Mouse (Mus musculus): ENCODE data around the gene Alb. TPM values are rescaled to one million over a fixed set of nuclear protein-coding genes. Genes with fewer than 3 reads are reported as not detected.

Gene Alb
- polyA plus RNA-seq, 1 experiment from 2014 or later, result not detected

DNA sequence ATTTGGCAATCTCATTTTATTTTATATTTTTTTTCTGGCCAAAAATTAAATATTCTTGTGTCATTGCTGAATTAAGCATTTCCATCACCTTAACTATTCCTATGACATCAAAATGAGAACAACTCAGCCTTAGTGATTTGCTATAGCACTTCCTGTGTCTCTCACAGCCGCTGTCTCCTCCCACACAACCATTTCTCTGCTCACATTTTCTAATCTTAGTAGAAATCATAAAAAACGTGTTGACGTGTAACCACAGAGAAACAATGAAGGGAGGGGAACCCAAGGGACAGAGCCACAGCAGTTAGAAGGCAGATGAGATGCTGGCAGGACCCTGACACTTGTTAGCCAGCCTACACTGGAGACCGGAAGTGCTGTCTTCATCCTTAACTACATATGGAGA lies 8.0 kb upstream of the Alb start:
- Histone ChIP-seq H3K9me3 (ENCODE audit: control insufficient read depth, low read length) (no peaks in the 10 kb centered on the region), H3K27ac (ENCODE audit: low read depth, low read length) (no peak overlapping the region), H3K9ac (ENCODE audit: low read length) (no peak overlapping the region), H3K27me3 (ENCODE audit: control insufficient read depth, insufficient read depth, low read length) (no peaks in the 10 kb centered on the region), H3K4me2 (no peak overlapping the region), H3K4me3 (ENCODE audit: low read depth, low read length) (no peak overlapping the region), H3K4me1 (ENCODE audit: control insufficient read depth, insufficient read depth, low read length) (no peaks in the 10 kb centered on the region), H3K36me3 (ENCODE audit: control insufficient read depth, insufficient read depth, low read length) (no peaks in the 10 kb centered on the region)
- DNase-seq (ENCODE audit: low spot score, missing footprints) (no peak), ATAC-seq (ENCODE audit: low FRiP score) (no peak)
- 76% methylated on average over 4 of the region's 4 CpGs for WGBS

DNA sequence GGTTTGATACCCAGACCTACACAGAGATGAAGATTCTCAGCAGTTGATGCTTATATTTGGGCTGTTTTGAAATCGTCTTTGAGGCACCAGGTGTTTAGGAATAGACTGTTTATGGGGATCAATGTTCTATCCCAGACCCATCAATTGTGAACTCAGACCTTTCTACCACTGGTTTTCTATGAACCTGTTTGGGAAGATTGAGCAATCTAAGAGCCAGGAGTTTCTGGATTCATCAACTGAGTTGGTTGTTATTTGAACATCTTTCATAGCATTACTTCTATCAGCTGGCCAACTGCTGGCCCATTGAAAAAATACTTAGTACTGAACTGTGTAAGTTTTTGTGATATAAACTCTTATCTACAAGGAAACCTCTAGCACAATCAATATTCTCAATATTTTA lies 3.5 kb upstream of the Alb start:
- H3K4me1 ChIP-seq (ENCODE audit: control insufficient read depth, insufficient read depth, low read length), result no peaks in the 10 kb centered on the region
- no peak overlapping the region for H3K4me3 ChIP-seq (ENCODE audit: low read depth, low read length)
- no peaks in the 10 kb centered on the region for H3K36me3 ChIP-seq (ENCODE audit: control insufficient read depth, insufficient read depth, low read length)
- DNase-seq (ENCODE audit: low spot score, missing footprints) (no peak), ATAC-seq (ENCODE audit: low FRiP score) (no peak)
- WGBS, result 83% methylated on average over 1 of the region's 1 CpGs
- H3K27ac ChIP-seq (ENCODE audit: low read depth, low read length), result no peak overlapping the region
- no peak overlapping the region for H3K4me2 ChIP-seq
- no peaks in the 10 kb centered on the region for H3K27me3 ChIP-seq (ENCODE audit: control insufficient read depth, insufficient read depth, low read length)
- no peaks in the 10 kb centered on the region for H3K9me3 ChIP-seq (ENCODE audit: control insufficient read depth, low read length)
- no peak overlapping the region for H3K9ac ChIP-seq (ENCODE audit: low read length)

DNA sequence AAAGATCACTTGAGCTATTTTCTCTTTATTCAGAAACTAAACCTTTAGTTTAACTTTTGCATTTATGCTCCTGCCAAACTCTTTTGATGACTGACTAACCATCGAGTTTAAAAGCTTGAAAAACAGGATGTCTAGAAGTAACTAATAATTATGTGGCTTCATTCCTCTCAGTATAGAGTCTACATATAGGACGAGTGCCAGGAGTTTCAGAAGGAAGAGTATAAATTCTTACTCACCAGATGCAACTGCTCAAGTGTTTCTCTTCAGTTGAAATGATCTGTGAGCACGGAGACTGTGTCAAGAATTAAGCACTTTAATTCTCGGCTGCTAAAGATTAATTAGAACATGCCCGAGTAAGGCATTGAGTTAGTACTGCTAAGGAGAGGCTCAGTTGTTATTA lies 2.0 kb upstream of the Alb start:
- Histone ChIP-seq H3K27ac (ENCODE audit: low read depth, low read length) (no peak overlapping the region), H3K4me1 (ENCODE audit: control insufficient read depth, insufficient read depth, low read length) (no peaks in the 10 kb centered on the region)
- 80% methylated on average over 5 of the region's 5 CpGs for WGBS

DNA sequence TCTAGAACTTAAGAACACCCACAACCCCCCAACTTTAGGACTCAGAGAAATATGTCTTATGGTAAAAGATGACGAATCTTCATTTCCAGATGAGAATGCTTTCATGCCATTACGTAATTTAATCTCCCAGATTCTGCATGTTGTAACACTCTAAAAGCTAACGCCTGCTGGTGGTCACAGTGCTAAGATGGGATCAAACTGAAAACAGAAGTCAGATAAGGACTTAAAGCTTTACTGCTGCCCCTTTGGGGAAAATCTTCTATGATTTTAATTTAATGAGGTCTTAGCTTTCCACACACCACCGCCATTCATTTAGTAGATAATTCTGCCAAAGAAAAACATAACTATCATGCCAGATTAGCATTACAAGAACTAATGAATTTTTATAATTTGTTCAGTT lies 6.1 kb downstream of the Alb start:
- no peak overlapping the region for H3K4me2 ChIP-seq
- H3K9me3 ChIP-seq (ENCODE audit: control insufficient read depth, low read length), result no peaks in the 10 kb centered on the region
- 68% methylated on average over 4 of the region's 4 CpGs for WGBS
- ATAC-seq (ENCODE audit: low FRiP score) (no peak), DNase-seq (ENCODE audit: low spot score, missing footprints) (peak; percentile 74)
- H3K4me3 ChIP-seq (ENCODE audit: low read depth, low read length), result no peak overlapping the region
- H3K36me3 ChIP-seq (ENCODE audit: control insufficient read depth, insufficient read depth, low read length), result no peaks in the 10 kb centered on the region
- H3K27me3 ChIP-seq (ENCODE audit: control insufficient read depth, insufficient read depth, low read length), result no peaks in the 10 kb centered on the region
- H3K9ac ChIP-seq (ENCODE audit: low read length), result no peak overlapping the region
- peaks cover 2% of the 10 kb centered on the region; the same call in 1 of the 2 replicates for H3K4me1 ChIP-seq (ENCODE audit: control insufficient read depth, insufficient read depth, low read length)
- H3K27ac ChIP-seq (ENCODE audit: low read depth, low read length), result no peak overlapping the region

More for the DNA sequence above, 2.0 kb upstream of the Alb start:
- ATAC-seq (ENCODE audit: low FRiP score) (no peak), DNase-seq (ENCODE audit: low spot score, missing footprints) (no peak)
- no peak overlapping the region for H3K4me2 ChIP-seq
- H3K9ac ChIP-seq (ENCODE audit: low read length), result no peak overlapping the region
- no peaks in the 10 kb centered on the region for H3K36me3 ChIP-seq (ENCODE audit: control insufficient read depth, insufficient read depth, low read length)
- H3K9me3 ChIP-seq (ENCODE audit: control insufficient read depth, low read length), result no peaks in the 10 kb centered on the region
- H3K27me3 ChIP-seq (ENCODE audit: control insufficient read depth, insufficient read depth, low read length), result no peaks in the 10 kb centered on the region
- no peak overlapping the region for H3K4me3 ChIP-seq (ENCODE audit: low read depth, low read length)

DNA sequence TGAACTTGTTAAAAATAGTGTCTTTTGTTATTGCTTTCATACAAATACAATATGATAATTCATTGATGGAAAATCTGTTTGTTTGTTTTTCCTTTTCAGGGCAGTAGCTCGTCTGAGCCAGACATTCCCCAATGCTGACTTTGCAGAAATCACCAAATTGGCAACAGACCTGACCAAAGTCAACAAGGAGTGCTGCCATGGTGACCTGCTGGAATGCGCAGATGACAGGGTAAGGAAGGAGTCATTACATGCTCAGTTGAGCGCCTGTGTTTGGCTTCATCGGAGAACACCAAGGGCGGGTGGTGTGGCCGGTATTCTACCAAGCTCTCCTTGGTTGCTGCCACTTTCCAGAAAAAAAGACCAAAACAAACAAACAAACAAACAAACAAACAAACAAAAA lies 6.5 kb downstream of the Alb start:
- no peak overlapping the region for H3K4me3 ChIP-seq (ENCODE audit: low read depth, low read length)
- H3K27ac ChIP-seq (ENCODE audit: low read depth, low read length), result no peak overlapping the region
- WGBS, result 27% methylated on average over 6 of the region's 6 CpGs
- no peaks in the 10 kb centered on the region for H3K27me3 ChIP-seq (ENCODE audit: control insufficient read depth, insufficient read depth, low read length)
- DNase-seq (ENCODE audit: low spot score, missing footprints), result peak; percentile 84
- no peaks in the 10 kb centered on the region for H3K36me3 ChIP-seq (ENCODE audit: control insufficient read depth, insufficient read depth, low read length)
- no peak overlapping the region for H3K4me2 ChIP-seq
- no peak overlapping the region for H3K9ac ChIP-seq (ENCODE audit: low read length)
- ATAC-seq (ENCODE audit: low FRiP score), result peak; percentile 58; the same call in 1 of the 2 replicates
- peaks cover 2% of the 10 kb centered on the region; the same call in 1 of the 2 replicates for H3K4me1 ChIP-seq (ENCODE audit: control insufficient read depth, insufficient read depth, low read length)
- H3K9me3 ChIP-seq (ENCODE audit: control insufficient read depth, low read length), result no peaks in the 10 kb centered on the region

DNA sequence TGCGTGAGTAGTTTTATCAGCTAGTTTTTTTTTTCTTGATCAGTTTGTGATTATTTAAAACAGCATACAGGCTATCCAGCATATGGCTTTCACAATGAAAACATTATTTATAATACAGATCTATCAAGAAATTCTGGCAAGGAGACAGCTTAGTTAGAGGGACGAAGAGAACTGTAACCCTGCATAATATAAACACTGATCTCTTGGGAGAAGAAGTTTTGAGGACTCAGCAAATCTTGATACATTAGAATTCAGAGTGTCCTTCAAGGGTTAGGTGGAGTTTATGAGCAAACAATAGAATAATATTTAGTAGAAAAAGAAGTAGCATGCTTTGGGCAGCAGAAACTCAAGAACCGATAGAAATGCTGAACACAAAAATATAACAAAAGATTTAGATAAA lies 10.1 kb downstream of the Alb start:
- Histone ChIP-seq H3K4me3 (ENCODE audit: low read depth, low read length) (no peak overlapping the region), H3K4me1 (ENCODE audit: control insufficient read depth, insufficient read depth, low read length) (peaks cover 2% of the 10 kb centered on the region; the same call in 1 of the 2 replicates), H3K9me3 (ENCODE audit: control insufficient read depth, low read length) (no peaks in the 10 kb centered on the region), H3K9ac (ENCODE audit: low read length) (no peak overlapping the region), H3K27ac (ENCODE audit: low read depth, low read length) (no peak overlapping the region), H3K36me3 (ENCODE audit: control insufficient read depth, insufficient read depth, low read length) (peaks cover 2% of the 10 kb centered on the region; the same call in 1 of the 2 replicates), H3K27me3 (ENCODE audit: control insufficient read depth, insufficient read depth, low read length) (no peaks in the 10 kb centered on the region), H3K4me2 (no peak overlapping the region)
- ATAC-seq (ENCODE audit: low FRiP score), result no peak
- DNase-seq (ENCODE audit: low spot score, missing footprints), result peak; percentile 62
- WGBS, result 90% methylated on average over 3 of the region's 3 CpGs

DNA sequence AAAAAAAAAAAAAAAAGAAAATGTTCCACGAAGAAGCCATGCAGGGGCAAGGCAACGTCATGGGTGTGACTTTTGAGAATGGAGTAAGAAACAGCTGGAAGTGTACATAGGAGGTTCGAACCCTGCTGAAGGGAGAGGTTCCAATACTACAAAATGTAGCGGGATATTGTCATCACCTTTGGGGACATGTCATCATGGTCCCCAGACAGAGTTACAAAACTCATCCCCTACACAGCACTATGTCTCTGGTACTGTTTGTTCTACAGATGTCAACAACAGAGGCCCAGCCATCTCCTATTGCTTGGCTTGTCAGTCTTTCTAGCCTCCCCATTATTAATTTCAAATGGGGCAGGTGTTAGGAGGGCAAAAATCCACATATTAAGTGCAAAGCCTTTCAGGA lies 13.2 kb downstream of the Alb start:
- WGBS, result 81% methylated on average over 4 of the region's 4 CpGs
- Histone ChIP-seq H3K4me3 (ENCODE audit: low read depth, low read length) (no peak overlapping the region), H3K36me3 (ENCODE audit: control insufficient read depth, insufficient read depth, low read length) (peaks cover 2% of the 10 kb centered on the region; the same call in 1 of the 2 replicates), H3K9ac (ENCODE audit: low read length) (no peak overlapping the region), H3K4me2 (no peak overlapping the region), H3K4me1 (ENCODE audit: control insufficient read depth, insufficient read depth, low read length) (no peaks in the 10 kb centered on the region), H3K9me3 (ENCODE audit: control insufficient read depth, low read length) (no peaks in the 10 kb centered on the region), H3K27me3 (ENCODE audit: control insufficient read depth, insufficient read depth, low read length) (no peaks in the 10 kb centered on the region), H3K27ac (ENCODE audit: low read depth, low read length) (no peak overlapping the region)
- ATAC-seq (ENCODE audit: low FRiP score), result no peak
- DNase-seq (ENCODE audit: low spot score, missing footprints), result peak; percentile 81

DNA sequence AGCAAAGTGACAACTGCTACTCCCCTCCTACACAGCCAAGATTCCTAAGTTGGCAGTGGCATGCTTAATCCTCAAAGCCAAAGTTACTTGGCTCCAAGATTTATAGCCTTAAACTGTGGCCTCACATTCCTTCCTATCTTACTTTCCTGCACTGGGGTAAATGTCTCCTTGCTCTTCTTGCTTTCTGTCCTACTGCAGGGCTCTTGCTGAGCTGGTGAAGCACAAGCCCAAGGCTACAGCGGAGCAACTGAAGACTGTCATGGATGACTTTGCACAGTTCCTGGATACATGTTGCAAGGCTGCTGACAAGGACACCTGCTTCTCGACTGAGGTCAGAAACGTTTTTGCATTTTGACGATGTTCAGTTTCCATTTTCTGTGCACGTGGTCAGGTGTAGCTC lies 13.7 kb downstream of the Alb start:
- H3K4me2 ChIP-seq, result no peak overlapping the region
- 86% methylated on average over 5 of the region's 5 CpGs for WGBS
- H3K9me3 ChIP-seq (ENCODE audit: control insufficient read depth, low read length), result no peaks in the 10 kb centered on the region

DNA sequence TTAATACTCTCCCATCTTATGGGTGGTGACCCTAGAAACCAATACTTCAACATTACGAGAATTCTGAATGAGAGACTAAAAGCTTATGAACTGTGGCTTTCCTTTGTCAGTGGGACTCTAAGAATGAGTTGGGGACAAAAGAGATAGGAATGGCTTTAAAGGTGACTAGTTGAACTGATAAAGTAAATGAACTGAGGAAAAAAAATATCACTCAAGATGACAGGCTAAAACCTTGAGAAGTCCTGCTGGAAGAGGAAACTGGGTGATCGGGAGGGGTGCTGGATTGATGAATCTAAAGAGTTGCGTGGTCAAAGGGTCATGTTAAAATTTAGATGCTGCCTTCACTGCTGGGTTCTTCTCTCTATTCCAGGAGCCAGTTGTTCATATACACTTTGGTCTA lies 16.0 kb downstream of the Alb start:
- H3K27me3 ChIP-seq (ENCODE audit: control insufficient read depth, insufficient read depth, low read length), result no peaks in the 10 kb centered on the region
- no peak overlapping the region for H3K4me3 ChIP-seq (ENCODE audit: low read depth, low read length)
- no peaks in the 10 kb centered on the region for H3K9me3 ChIP-seq (ENCODE audit: control insufficient read depth, low read length)
- no peaks in the 10 kb centered on the region for H3K4me1 ChIP-seq (ENCODE audit: control insufficient read depth, insufficient read depth, low read length)
- ATAC-seq (ENCODE audit: low FRiP score) (no peak), DNase-seq (ENCODE audit: low spot score, missing footprints) (no peak)
- WGBS, result 92% methylated on average over 3 of the region's 3 CpGs
- no peak overlapping the region for H3K4me2 ChIP-seq
- H3K27ac ChIP-seq (ENCODE audit: low read depth, low read length), result no peak overlapping the region
- H3K9ac ChIP-seq (ENCODE audit: low read length), result no peak overlapping the region
- peaks cover 2% of the 10 kb centered on the region; the same call in 1 of the 2 replicates for H3K36me3 ChIP-seq (ENCODE audit: control insufficient read depth, insufficient read depth, low read length)

More for the DNA sequence above, 13.7 kb downstream of the Alb start:
- H3K4me1 ChIP-seq (ENCODE audit: control insufficient read depth, insufficient read depth, low read length), result no peaks in the 10 kb centered on the region
- no peak overlapping the region for H3K4me3 ChIP-seq (ENCODE audit: low read depth, low read length)
- peaks cover 2% of the 10 kb centered on the region; the same call in 1 of the 2 replicates for H3K36me3 ChIP-seq (ENCODE audit: control insufficient read depth, insufficient read depth, low read length)
- no peak overlapping the region for H3K27ac ChIP-seq (ENCODE audit: low read depth, low read length)
- DNase-seq (ENCODE audit: low spot score, missing footprints) (peak; percentile 17), ATAC-seq (ENCODE audit: low FRiP score) (no peak)
- H3K9ac ChIP-seq (ENCODE audit: low read length), result no peak overlapping the region
- no peaks in the 10 kb centered on the region for H3K27me3 ChIP-seq (ENCODE audit: control insufficient read depth, insufficient read depth, low read length)
